Mouse (Mus musculus): ENCODE data around the gene Nap1l1. TPM values are rescaled to one million over a fixed set of nuclear protein-coding genes. Genes with fewer than 3 reads are reported as not detected.
A peak's percentile ranks its signal among the peaks of the same experiment; 100 is the strongest.

Gene Nap1l1
- polyA plus RNA-seq, 1 experiment from 2014 or later = 165 TPM

DNA sequence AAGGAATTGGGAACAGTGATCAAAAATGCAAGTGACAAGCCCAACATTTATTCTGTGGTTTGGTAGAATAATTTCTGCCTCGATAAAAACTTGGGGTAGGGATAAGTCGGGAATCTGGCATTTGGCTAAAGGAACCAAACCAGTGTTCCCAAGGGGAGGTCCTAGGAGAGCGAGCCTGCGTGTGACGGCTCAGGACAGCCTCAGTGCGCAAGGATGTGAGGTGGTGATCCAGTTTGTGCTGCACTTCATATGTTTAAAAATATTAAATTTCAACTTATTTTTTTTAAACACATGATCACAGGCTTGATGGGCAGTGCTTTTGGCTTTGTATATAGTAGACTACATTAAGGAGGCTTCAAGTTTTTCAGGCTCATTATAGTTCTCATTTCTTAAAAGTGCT is 26.9 kb downstream of the Nap1l1 start:
- Histone ChIP-seq H3K36me3 (ENCODE audit: control insufficient read depth, insufficient read depth, low read length) (peaks cover 18% of the 10 kb centered on the region), H3K4me2 (ENCODE audit: low read depth, low read length) (no peak overlapping the region), H3K4me3 (ENCODE audit: low read depth, low read length) (no peak overlapping the region), H3K9ac (replicated peaks; ENCODE audit: low read depth, low read length) (no peak overlapping the region), H3K4me1 (ENCODE audit: control insufficient read depth, insufficient read depth, low read length) (no peaks in the 10 kb centered on the region), H3K27me3 (ENCODE audit: control insufficient read depth, insufficient read depth, low read length) (no peaks in the 10 kb centered on the region), H3K27ac (ENCODE audit: low read depth, low read length) (no peak overlapping the region), H3K9me3 (ENCODE audit: control insufficient read depth, low read length) (no peaks in the 10 kb centered on the region)
- 74% methylated on average over 6 of the region's 6 CpGs for WGBS
- no peak for ATAC-seq (ENCODE audit: low read depth)

DNA sequence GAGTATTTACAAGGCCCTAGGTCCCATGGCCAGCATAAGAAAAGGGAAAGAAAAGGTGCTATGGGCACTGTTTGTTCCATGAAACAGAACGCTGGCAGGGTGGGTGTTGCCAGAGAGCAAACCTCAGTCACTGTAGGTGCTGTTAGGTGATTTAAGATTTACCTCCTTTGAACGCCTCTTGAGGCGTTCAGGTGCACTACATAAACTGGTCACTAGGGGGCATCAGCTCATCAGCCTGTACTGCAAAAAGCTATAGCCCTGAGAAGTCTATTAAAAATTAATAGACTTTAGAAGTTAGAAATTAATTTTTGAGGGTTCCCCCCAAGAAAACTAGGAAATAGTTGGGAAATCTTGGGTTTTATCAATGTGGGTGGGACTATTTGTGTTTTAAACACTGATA is 30.0 kb downstream of the Nap1l1 start:
- Histone ChIP-seq H3K9ac (replicated peaks; ENCODE audit: low read depth, low read length) (no peak overlapping the region), H3K36me3 (ENCODE audit: control insufficient read depth, insufficient read depth, low read length) (peaks cover 5% of the 10 kb centered on the region), H3K27me3 (ENCODE audit: control insufficient read depth, insufficient read depth, low read length) (no peaks in the 10 kb centered on the region), H3K9me3 (ENCODE audit: control insufficient read depth, low read length) (no peaks in the 10 kb centered on the region), H3K4me2 (ENCODE audit: low read depth, low read length) (no peak overlapping the region), H3K4me1 (ENCODE audit: control insufficient read depth, insufficient read depth, low read length) (no peaks in the 10 kb centered on the region), H3K27ac (ENCODE audit: low read depth, low read length) (no peak overlapping the region), H3K4me3 (ENCODE audit: low read depth, low read length) (no peak overlapping the region)
- no peak for ATAC-seq (ENCODE audit: low read depth)
- 1% methylated on average over 3 of the region's 3 CpGs for whole genome bisulfite sequencing

DNA sequence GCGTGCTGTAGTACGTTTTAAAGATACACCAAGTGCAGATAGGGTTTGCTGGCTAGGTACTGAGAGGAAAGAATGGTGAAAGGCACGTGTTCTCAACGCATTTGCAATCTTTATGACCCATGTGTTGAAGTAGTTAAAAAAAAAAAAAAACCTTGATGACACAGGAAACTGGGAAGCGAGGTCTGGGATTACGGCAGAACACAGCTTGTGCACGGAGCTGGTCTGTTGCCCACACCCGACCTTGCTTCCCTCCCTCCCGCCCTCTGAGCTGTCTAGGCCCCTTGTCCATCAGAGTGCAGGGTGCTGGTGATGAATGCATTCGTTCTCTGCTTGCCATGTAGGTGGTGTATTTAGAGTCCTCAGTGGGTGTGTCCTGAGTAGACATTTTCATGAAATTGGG is 30.7 kb downstream of the Nap1l1 start:
- Histone ChIP-seq H3K27ac (ENCODE audit: low read depth, low read length) (no peak overlapping the region), H3K4me2 (ENCODE audit: low read depth, low read length) (no peak overlapping the region), H3K4me3 (ENCODE audit: low read depth, low read length) (no peak overlapping the region), H3K9me3 (ENCODE audit: control insufficient read depth, low read length) (no peaks in the 10 kb centered on the region), H3K27me3 (ENCODE audit: control insufficient read depth, insufficient read depth, low read length) (no peaks in the 10 kb centered on the region), H3K9ac (replicated peaks; ENCODE audit: low read depth, low read length) (no peak overlapping the region), H3K4me1 (ENCODE audit: control insufficient read depth, insufficient read depth, low read length) (no peaks in the 10 kb centered on the region; the same call in 1 of the 2 replicates), H3K36me3 (ENCODE audit: control insufficient read depth, insufficient read depth, low read length) (no peaks in the 10 kb centered on the region)
- no peak for ATAC-seq (ENCODE audit: low read depth)
- 33% methylated on average over 10 of the region's 10 CpGs for WGBS

DNA sequence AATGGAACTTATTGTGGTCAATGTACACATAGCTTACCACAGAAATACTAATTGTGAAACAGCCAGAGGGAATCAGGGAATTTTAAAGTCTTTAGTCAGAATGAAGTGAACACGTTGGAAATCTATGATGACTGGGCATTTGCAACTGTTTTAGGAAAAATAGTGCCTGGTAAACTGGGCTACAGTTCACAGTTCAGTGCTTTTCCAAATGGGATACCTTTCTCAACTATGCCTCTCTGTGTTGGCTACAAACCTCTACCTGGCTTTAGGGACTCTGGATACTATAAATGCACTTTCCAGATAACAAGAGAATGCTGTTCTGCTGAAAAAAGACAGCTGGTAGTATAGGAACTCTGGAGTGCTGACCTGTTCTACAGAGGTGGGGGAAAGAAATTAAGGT is 31.6 kb downstream of the Nap1l1 start:
- no peak overlapping the region for H3K4me2 ChIP-seq (ENCODE audit: low read depth, low read length)
- ATAC-seq (ENCODE audit: low read depth) = no peak
- WGBS = 80% methylated on average over 1 of the region's 1 CpGs
- no peak overlapping the region for H3K27ac ChIP-seq (ENCODE audit: low read depth, low read length)
- H3K4me1 ChIP-seq (ENCODE audit: control insufficient read depth, insufficient read depth, low read length) = peaks cover 5% of the 10 kb centered on the region; the same call in 1 of the 2 replicates
- H3K36me3 ChIP-seq (ENCODE audit: control insufficient read depth, insufficient read depth, low read length) = no peaks in the 10 kb centered on the region
- H3K9ac ChIP-seq (replicated peaks; ENCODE audit: low read depth, low read length) = no peak overlapping the region
- no peaks in the 10 kb centered on the region for H3K9me3 ChIP-seq (ENCODE audit: control insufficient read depth, low read length)
- no peak overlapping the region for H3K4me3 ChIP-seq (ENCODE audit: low read depth, low read length)
- H3K27me3 ChIP-seq (ENCODE audit: control insufficient read depth, insufficient read depth, low read length) = no peaks in the 10 kb centered on the region

DNA sequence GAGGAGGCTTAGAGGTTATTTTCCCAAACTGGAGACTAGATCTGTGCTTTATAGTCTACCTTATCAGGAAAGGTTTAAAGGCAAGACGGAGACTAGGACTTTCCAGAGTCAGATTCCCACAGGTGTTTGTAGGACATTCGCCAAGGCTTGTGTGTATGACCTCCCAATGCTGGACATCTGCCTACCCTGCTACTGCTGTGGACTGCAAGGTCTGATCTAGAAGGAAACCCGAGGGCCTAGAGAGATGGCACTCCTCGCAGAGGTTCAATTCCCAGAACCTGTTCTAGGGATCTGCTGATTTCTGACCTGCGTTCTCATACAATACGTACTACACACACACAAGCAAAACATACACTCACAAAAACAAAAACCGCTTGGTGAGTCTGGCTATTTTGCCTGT is 32.4 kb downstream of the Nap1l1 start:
- WGBS = 54% methylated on average over 7 of the region's 7 CpGs
- Histone ChIP-seq H3K27ac (ENCODE audit: low read depth, low read length) (no peak overlapping the region), H3K4me2 (ENCODE audit: low read depth, low read length) (peak overlapping the region; percentile 85), H3K36me3 (ENCODE audit: control insufficient read depth, insufficient read depth, low read length) (no peaks in the 10 kb centered on the region), H3K4me3 (ENCODE audit: low read depth, low read length) (no peak overlapping the region), H3K4me1 (ENCODE audit: control insufficient read depth, insufficient read depth, low read length) (peaks cover 5% of the 10 kb centered on the region; the same call in 1 of the 2 replicates), H3K27me3 (ENCODE audit: control insufficient read depth, insufficient read depth, low read length) (no peaks in the 10 kb centered on the region), H3K9me3 (ENCODE audit: control insufficient read depth, low read length) (no peaks in the 10 kb centered on the region), H3K9ac (replicated peaks; ENCODE audit: low read depth, low read length) (no peak overlapping the region)
- ATAC-seq (ENCODE audit: low read depth) = no peak

DNA sequence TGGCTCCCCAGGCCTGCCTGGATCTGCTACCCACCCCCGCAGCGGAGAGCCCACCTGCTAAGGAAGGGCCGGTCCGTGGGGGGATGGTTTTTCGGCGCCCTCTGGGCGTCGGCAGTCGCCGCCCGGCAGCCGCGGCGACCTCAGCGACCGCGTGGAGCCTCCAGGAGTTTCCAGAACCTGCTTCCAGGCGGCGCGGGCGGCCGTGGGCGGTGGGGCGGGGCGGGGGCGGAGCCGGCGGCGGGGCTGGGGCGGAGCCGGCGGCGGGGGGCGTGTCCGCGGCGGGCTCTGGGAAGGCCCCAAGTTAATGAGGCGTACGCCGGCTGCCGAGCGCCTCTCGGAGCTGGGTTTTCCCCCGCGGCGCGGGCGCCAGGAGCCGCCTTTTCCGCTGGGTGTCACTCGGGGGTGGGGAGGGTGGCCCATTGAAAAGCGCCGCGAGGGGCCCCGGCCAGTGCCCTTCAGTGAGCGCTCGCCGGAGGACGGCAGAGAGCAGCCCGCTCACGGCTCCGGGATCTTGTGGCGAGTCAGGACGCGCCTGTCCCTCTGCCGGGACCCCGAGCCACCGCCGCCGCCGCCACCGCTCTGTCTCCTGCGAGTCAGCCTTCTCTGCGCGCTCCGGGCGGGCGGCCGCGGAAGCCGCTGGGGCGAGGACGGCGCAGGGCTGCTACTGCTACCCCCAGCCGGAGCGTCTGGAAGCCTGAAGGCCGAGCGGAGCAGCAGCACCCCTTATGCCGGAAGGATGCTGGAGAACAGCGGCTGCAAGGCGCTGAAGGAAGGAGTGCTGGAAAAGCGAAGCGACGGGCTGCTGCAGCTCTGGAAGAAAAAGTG is 33.3 kb downstream of the Nap1l1 start, which contains the start of gene Phlda1:
Gene Phlda1 (plus strand): TSS at position 186 of the 825 bp plus-strand sequence.
- ATAC-seq (ENCODE audit: low read depth) = peak; percentile 90
- no peaks in the 10 kb centered on the region for H3K27me3 ChIP-seq (ENCODE audit: control insufficient read depth, insufficient read depth, low read length)
- under 1% methylated on average over 62 of the region's 94 CpGs for WGBS

DNA sequence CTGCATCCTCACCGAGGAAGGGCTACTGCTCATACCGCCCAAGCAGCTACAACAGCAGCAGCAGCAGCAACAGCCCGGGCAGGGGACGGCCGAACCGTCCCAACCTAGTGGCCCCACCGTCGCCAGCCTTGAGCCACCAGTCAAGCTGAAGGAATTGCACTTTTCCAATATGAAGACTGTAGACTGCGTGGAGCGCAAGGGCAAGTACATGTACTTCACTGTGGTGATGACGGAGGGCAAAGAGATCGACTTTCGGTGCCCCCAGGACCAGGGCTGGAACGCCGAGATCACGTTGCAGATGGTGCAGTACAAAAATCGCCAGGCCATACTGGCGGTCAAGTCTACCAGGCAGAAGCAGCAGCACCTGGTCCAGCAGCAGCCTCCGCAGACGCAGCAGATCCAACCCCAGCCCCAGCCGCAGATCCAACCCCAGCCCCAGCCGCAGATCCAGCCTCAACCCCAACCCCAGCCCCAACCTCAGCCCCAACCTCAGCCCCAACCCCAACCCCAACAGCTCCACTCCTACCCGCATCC is 34.0 kb downstream of the Nap1l1 start:
- Histone ChIP-seq H3K36me3 (ENCODE audit: control insufficient read depth, insufficient read depth, low read length) (no peaks in the 10 kb centered on the region), H3K4me3 (ENCODE audit: low read depth, low read length) (peak overlapping the region; percentile 62), H3K27ac (ENCODE audit: low read depth, low read length) (peak overlapping the region; percentile 92), H3K27me3 (ENCODE audit: control insufficient read depth, insufficient read depth, low read length) (no peaks in the 10 kb centered on the region), H3K9me3 (ENCODE audit: control insufficient read depth, low read length) (no peaks in the 10 kb centered on the region), H3K4me2 (ENCODE audit: low read depth, low read length) (peak overlapping the region; percentile 85), H3K9ac (replicated peaks; ENCODE audit: low read depth, low read length) (peak overlapping the region; percentile 93), H3K4me1 (ENCODE audit: control insufficient read depth, insufficient read depth, low read length) (peaks cover 5% of the 10 kb centered on the region; the same call in 1 of the 2 replicates)
- ATAC-seq (ENCODE audit: low read depth) = peak; percentile 44
- WGBS = under 1% methylated on average over 22 of the region's 23 CpGs

More for the DNA sequence above, 33.3 kb downstream of the Nap1l1 start, which contains the start of gene Phlda1:
- peak within 1 kb of the TSS; percentile 93 for H3K9ac ChIP-seq (replicated peaks; ENCODE audit: low read depth, low read length)
- peak within 1 kb of the TSS; percentile 85 for H3K4me2 ChIP-seq (ENCODE audit: low read depth, low read length)
- H3K4me3 ChIP-seq (ENCODE audit: low read depth, low read length) = peak within 1 kb of the TSS; percentile 62
- no peaks in the 10 kb centered on the region for H3K36me3 ChIP-seq (ENCODE audit: control insufficient read depth, insufficient read depth, low read length)
- peaks cover 5% of the 10 kb centered on the region; the same call in 1 of the 2 replicates for H3K4me1 ChIP-seq (ENCODE audit: control insufficient read depth, insufficient read depth, low read length)
- H3K9me3 ChIP-seq (ENCODE audit: control insufficient read depth, low read length) = no peaks in the 10 kb centered on the region
- H3K27ac ChIP-seq (ENCODE audit: low read depth, low read length) = peak within 1 kb of the TSS; percentile 92

DNA sequence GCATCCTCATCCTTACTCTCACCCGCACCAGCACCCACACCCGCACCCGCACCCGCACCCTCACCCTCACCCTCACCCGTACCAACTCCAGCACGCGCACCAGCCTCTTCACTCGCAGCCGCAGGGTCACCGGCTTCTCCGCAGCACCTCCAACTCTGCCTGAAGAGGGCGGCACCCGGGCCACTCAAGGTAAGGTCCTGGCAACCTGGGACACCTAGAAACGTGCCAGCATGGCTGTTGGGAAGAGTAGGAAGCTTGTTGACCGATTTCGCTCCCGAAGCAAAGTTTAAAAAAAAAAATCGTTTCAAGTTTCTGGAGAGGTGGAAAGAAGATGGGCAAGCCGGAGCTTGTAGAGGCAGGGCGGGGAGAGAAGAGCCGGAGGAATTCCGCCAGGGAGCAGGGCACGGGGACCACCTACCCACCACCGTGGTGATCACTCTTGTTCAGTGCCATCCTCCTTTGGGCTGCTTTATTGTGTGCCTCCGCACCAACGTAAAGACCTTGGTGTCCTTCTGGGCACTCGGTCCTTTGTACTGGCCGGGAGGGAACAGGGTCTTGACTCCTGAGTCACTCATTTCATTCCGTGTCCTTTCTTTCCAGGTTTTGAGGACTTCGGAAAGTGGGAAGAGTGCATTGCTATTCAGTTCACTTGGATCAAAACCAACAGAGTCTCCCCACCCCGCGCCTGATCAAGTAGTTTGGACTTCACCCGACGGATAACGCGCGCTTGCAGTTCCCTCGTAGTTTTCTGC is 34.6 kb downstream of the Nap1l1 start:
- H3K27ac ChIP-seq (ENCODE audit: low read depth, low read length) = peak overlapping the region; percentile 92
- H3K27me3 ChIP-seq (ENCODE audit: control insufficient read depth, insufficient read depth, low read length) = no peaks in the 10 kb centered on the region
- H3K4me2 ChIP-seq (ENCODE audit: low read depth, low read length) = peak overlapping the region; percentile 85
- no peak; the same call in 1 of the 2 replicates for ATAC-seq (ENCODE audit: low read depth)
- H3K9me3 ChIP-seq (ENCODE audit: control insufficient read depth, low read length) = no peaks in the 10 kb centered on the region
- under 1% methylated on average over 38 of the region's 38 CpGs for WGBS
- H3K9ac ChIP-seq (replicated peaks; ENCODE audit: low read depth, low read length) = peak overlapping the region; percentile 93
- peak overlapping the region; percentile 62 for H3K4me3 ChIP-seq (ENCODE audit: low read depth, low read length)
- H3K36me3 ChIP-seq (ENCODE audit: control insufficient read depth, insufficient read depth, low read length) = no peaks in the 10 kb centered on the region
- peaks cover 5% of the 10 kb centered on the region; the same call in 1 of the 2 replicates for H3K4me1 ChIP-seq (ENCODE audit: control insufficient read depth, insufficient read depth, low read length)

Measured in neural tube, embryonic 14.5 days (tissue).